14 mouse cellular contexts compared by ENCODE assay signal in the genomic region with DNA sequence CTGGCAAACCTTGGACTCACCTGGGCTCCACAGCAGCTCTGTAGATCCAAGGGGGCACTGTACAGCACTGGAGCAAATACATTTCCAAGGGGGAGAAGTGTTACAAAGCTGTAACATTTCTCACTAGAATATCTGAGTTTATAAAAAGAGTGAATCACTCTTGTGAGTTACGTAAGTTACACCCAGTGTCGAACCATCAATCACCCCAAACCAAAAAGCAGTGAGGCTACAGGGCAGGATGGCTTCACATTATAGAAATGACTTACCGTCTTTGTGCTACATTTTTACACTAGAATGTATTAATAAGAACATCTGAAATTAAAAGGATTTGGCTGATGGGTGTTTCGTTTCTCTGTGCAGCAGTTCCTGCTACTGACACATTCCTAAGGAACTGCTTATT.
DNase-seq lines count a peak whose midpoint lies in the region; ATAC-seq and TF ChIP-seq lines count a peak whose summit lies in the region.
"Had no signal": no experiment of that assay in that cellular context is flagged by ENCODE, and none has a peak within 500 bp of the region (broad histone marks: within the 10 kb centered on the region; RNA-seq: fewer than 3 reads in every experiment).

No protein-coding gene starts in this region.

- intact Hi-C loops in heart, adult 2 months (cut with DNase I), result no loop called here

- ATAC-seq in liver, embryonic 15.5 days (ENCODE audit: insufficient read depth), result no peak

- DNase-seq in heart, adult 2 months, result peak in 1 of 2 experiments; percentile 22
- DNase-seq in heart, adult 8-10 months (ENCODE audit: low spot score), result no peak
- no peak for DNase-seq in layer of hippocampus, adult 2 months (ENCODE audit: low spot score in 2 of 2)
- no peak for DNase-seq in layer of hippocampus, postnatal 14 days (ENCODE audit: low spot score in 2 of 2)
- DNase-seq in NIH3T3 (ENCODE audit: low read depth), result peak; percentile 67
- no peak for DNase-seq in ovary, postnatal 36 days (ENCODE audit: low spot score)
- no peak for DNase-seq in retina, embryonic 14.5 days (ENCODE audit: low spot score)
- DNase-seq: cerebellum, adult 8-10 months; embryo, embryonic 11 days; midbrain, embryonic 14.5 days; right cerebral cortex, adult 18-20 months had no signal

- no peaks in the 10 kb centered on the region for H3K27me3 ChIP-seq in heart, adult 2 months (ENCODE audit: control insufficient read depth, insufficient read depth, low read length)
- H3K27me3 ChIP-seq in liver, embryonic 15.5 days, result no peaks in the 10 kb centered on the region
- H3K27me3 ChIP-seq: lung, embryonic 15.5 days had no signal

- H3K4me2 ChIP-seq in liver, embryonic 15.5 days, result peak overlapping the region; percentile 53
- H3K4me2 ChIP-seq: lung, embryonic 15.5 days had no signal

- H3K79me2 ChIP-seq in heart, adult 2 months (replicated peaks; ENCODE audit: control insufficient read depth, insufficient read depth, low read length), result peaks cover 4% of the 10 kb centered on the region

- H3K4me3 ChIP-seq in heart, adult 2 months, result peak overlapping the region; percentile 46
- H3K4me3 ChIP-seq in layer of hippocampus, adult 2 months, result peak overlapping the region; percentile 36; the same call in 1 of the 2 replicates
- no peak overlapping the region for H3K4me3 ChIP-seq in liver, embryonic 15.5 days (replicated peaks)
- H3K4me3 ChIP-seq: lung, embryonic 15.5 days had no signal

- no peak for TF ChIP-seq CTCF in heart, adult 2 months (IDR thresholded peaks at IDR 0.05)
- TF ChIP-seq CTCF in layer of hippocampus, adult 2 months (conservative IDR thresholded peaks at IDR 0.05), result no peak

- peak overlapping the region; percentile 44 for H3K9ac ChIP-seq in heart, adult 2 months (ENCODE audit: low read depth, low read length)
- no peak overlapping the region for H3K9ac ChIP-seq in liver, embryonic 15.5 days
- H3K9ac ChIP-seq: lung, embryonic 15.5 days had no signal

- TF ChIP-seq EP300 in heart, adult 2 months (IDR thresholded peaks at IDR 0.05; ENCODE audit: insufficient read depth, low read depth, low read length), result no peak

- TF ChIP-seq POLR2A in heart, adult 2 months (IDR thresholded peaks at IDR 0.05; ENCODE audit: insufficient read depth, low read depth, low read length), result no peak

- peak overlapping the region; percentile 81 for H3K27ac ChIP-seq in heart, adult 2 months
- peak overlapping the region; percentile 86 for H3K27ac ChIP-seq in layer of hippocampus, adult 2 months
- H3K27ac ChIP-seq in liver, embryonic 15.5 days (replicated peaks), result peak overlapping the region; percentile 34
- H3K27ac ChIP-seq: lung, embryonic 15.5 days had no signal

- H3K36me3 ChIP-seq in heart, adult 2 months (ENCODE audit: control insufficient read depth, insufficient read depth, low read length), result peaks cover 25% of the 10 kb centered on the region
- H3K36me3 ChIP-seq in liver, embryonic 15.5 days (replicated peaks), result no peaks in the 10 kb centered on the region
- H3K36me3 ChIP-seq: lung, embryonic 15.5 days had no signal

- no peaks in the 10 kb centered on the region for H3K9me3 ChIP-seq in liver, embryonic 15.5 days (replicated peaks)
- H3K9me3 ChIP-seq: G1E; lung, embryonic 15.5 days had no signal

- 52% methylated on average over 4 of the region's 4 CpGs for WGBS in heart, adult 2 months
- WGBS in liver, embryonic 15.5 days (ENCODE audit: insufficient replicate concordance), result 73% methylated on average over 4 of the region's 4 CpGs

- H3K4me1 ChIP-seq in heart, adult 2 months (ENCODE audit: control insufficient read depth, insufficient read depth, low read length), result peaks cover 39% of the 10 kb centered on the region
- peaks cover 60% of the 10 kb centered on the region for H3K4me1 ChIP-seq in liver, embryonic 15.5 days (replicated peaks)

Comparison
In these comparisons a context has a peak if more than half of its experiments do, and no peak if none do; other contexts are left out.
1. H3K27ac ChIP-seq: peak in every context shown above with its lines; median percentile 86 in layer of hippocampus, adult 2 months; 81 in heart, adult 2 months; 34 in liver, embryonic 15.5 days.